Mouse (Mus musculus) lung, postnatal 0 days (tissue): ENCODE data around the gene Cep128.

Experiments used
- CTCF ChIP-seq: IDR thresholded peaks from 2 replicates; pipeline ENCODE4 v1.5.1; 2016; ENCODE audit warnings: antibody characterized with exemption, mild to moderate bottlenecking
- EP300 ChIP-seq: IDR thresholded peaks from 2 replicates; pipeline ENCODE4 v1.6.1; 2016; ENCODE audit warnings: antibody characterized with exemption, mild to moderate bottlenecking, control low read depth

- no peak for TF ChIP-seq CTCF
- no peak for TF ChIP-seq EP300
Observed at GRCm38 (mm10) chr12:90982018-90982417, 402.2 kb downstream of the Cep128 start.
